Mouse (Mus musculus): ENCODE measurements around the gene Cdkal1. TPM values are rescaled to one million over a fixed set of nuclear protein-coding genes. Genes with fewer than 3 reads are reported as not detected.

The Cdkal1 gene
- polyA plus RNA-seq, 1 experiment from 2014 or later = 35.1 TPM

- Histone ChIP-seq H3K4me2 (no peak overlapping the region), H3K4me3 (ENCODE audit: low read depth, low read length) (no peak overlapping the region), H3K9ac (ENCODE audit: low read length) (no peak overlapping the region), H3K36me3 (ENCODE audit: control insufficient read depth, insufficient read depth, low read length) (no peaks in the 10 kb centered on the region), H3K9me3 (ENCODE audit: control insufficient read depth, low read length) (no peaks in the 10 kb centered on the region), H3K27ac (ENCODE audit: low read depth, low read length) (no peak overlapping the region), H3K27me3 (ENCODE audit: control insufficient read depth, insufficient read depth, low read length) (no peaks in the 10 kb centered on the region), H3K4me1 (ENCODE audit: control insufficient read depth, insufficient read depth, low read length) (no peaks in the 10 kb centered on the region)
- no peak for DNase-seq (ENCODE audit: low spot score, missing footprints)
- 90% methylated on average over 5 of the region's 5 CpGs for WGBS
- no peak for ATAC-seq (ENCODE audit: low FRiP score)
Observed at GRCm38 (mm10) chr13:29779519-29779918, 76.0 kb downstream of the Cdkal1 start.

DNA sequence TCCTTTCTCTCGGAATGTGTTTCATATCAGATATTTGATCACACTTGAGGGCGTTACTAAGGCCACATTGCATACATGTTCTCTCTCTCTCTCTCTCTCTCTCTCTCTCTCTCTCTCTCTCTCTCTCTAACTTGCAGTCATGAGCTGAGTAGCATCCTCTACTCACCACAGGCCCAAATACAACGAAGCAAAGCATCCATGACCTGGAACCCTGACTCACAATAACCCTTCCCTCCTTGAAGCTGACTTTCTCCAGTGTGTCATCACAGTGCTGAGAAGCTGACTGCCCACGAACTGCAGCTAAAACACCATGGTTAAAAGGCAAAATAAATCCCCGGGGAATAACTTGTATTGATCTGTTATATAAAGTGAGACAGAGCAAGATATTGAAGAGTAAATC is 76.4 kb downstream of the Cdkal1 start:
- DNase-seq (ENCODE audit: low spot score, missing footprints) (no peak), ATAC-seq (ENCODE audit: low FRiP score) (no peak)
- H3K9ac ChIP-seq (ENCODE audit: low read length) = no peak overlapping the region

GRCm38 (mm10) chr13:29778124-29778523 is 77.3 kb downstream of the Cdkal1 start:
- Histone ChIP-seq H3K9ac (ENCODE audit: low read length) (no peak overlapping the region), H3K4me1 (ENCODE audit: control insufficient read depth, insufficient read depth, low read length) (no peaks in the 10 kb centered on the region), H3K27me3 (ENCODE audit: control insufficient read depth, insufficient read depth, low read length) (no peaks in the 10 kb centered on the region), H3K4me3 (ENCODE audit: low read depth, low read length) (no peak overlapping the region), H3K27ac (ENCODE audit: low read depth, low read length) (no peak overlapping the region), H3K4me2 (no peak overlapping the region), H3K36me3 (ENCODE audit: control insufficient read depth, insufficient read depth, low read length) (no peaks in the 10 kb centered on the region), H3K9me3 (ENCODE audit: control insufficient read depth, low read length) (no peaks in the 10 kb centered on the region)
- ATAC-seq (ENCODE audit: low FRiP score) = no peak
- 91% methylated on average over 6 of the region's 6 CpGs for WGBS
- DNase-seq (ENCODE audit: low spot score, missing footprints) = no peak

More for the DNA sequence above, 76.4 kb downstream of the Cdkal1 start:
- 77% methylated on average over 5 of the region's 5 CpGs for WGBS
- H3K4me2 ChIP-seq = no peak overlapping the region
- no peaks in the 10 kb centered on the region for H3K9me3 ChIP-seq (ENCODE audit: control insufficient read depth, low read length)
- H3K36me3 ChIP-seq (ENCODE audit: control insufficient read depth, insufficient read depth, low read length) = no peaks in the 10 kb centered on the region
- H3K4me3 ChIP-seq (ENCODE audit: low read depth, low read length) = no peak overlapping the region
- H3K27me3 ChIP-seq (ENCODE audit: control insufficient read depth, insufficient read depth, low read length) = no peaks in the 10 kb centered on the region
- H3K27ac ChIP-seq (ENCODE audit: low read depth, low read length) = no peak overlapping the region
- no peaks in the 10 kb centered on the region for H3K4me1 ChIP-seq (ENCODE audit: control insufficient read depth, insufficient read depth, low read length)

DNA sequence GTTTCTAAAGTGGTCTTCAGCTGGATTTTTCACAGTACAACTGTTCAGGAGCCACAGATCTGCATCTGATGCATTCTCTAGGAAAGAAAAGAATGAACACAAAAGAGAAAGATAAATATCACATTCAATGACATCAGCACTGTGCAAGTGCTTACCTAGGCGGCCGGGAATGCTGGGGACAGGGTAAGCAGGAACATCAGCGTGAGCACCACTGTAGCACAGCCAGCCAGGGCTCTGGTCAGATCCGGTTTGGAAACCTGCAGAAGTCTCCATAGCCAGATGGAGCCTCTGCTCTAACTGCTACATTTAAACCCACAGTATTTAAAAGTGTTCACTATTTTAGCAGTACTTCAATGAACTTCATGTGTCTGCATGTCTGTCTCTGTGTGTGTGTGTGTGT is 78.2 kb downstream of the Cdkal1 start:
- no peak for ATAC-seq (ENCODE audit: low FRiP score)
- H3K36me3 ChIP-seq (ENCODE audit: control insufficient read depth, insufficient read depth, low read length) = no peaks in the 10 kb centered on the region

DNA sequence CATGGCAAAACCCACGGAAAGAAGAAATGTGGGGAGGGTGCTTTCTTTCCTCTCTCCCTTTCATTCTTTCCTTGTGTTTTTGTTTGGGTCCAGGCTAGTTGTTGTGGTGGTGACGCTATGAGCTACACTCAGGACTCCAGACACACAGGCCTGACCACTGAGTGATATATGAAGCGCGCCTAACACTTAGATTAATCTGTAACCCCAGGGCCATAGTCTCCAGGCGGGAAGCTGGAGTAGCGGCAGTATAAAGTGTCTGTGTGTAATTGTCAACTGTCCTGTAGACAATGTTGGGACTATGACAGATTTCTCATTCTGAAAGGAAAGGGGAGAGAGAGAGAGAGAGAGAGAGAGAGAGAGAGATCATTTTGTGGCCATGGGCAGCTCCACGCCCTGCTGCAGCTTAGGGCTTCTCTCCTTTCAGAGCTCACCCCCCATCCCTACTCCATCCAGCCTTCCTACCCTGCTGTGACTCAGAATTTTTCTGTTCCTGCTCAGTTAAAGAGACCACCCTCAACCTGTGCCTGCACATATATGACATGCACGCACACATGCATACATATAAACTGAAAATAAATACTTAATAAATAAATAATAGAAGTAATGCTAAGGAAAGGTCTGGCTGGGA is 79.8 kb downstream of the Cdkal1 start:
- no peak overlapping the region for H3K4me3 ChIP-seq (ENCODE audit: low read depth, low read length)
- ATAC-seq (ENCODE audit: low FRiP score) (no peak), DNase-seq (ENCODE audit: low spot score, missing footprints) (no peak)
- no peak overlapping the region for H3K4me2 ChIP-seq
- no peaks in the 10 kb centered on the region for H3K27me3 ChIP-seq (ENCODE audit: control insufficient read depth, insufficient read depth, low read length)
- WGBS = 82% methylated on average over 8 of the region's 8 CpGs
- no peak overlapping the region for H3K9ac ChIP-seq (ENCODE audit: low read length)
- no peaks in the 10 kb centered on the region for H3K9me3 ChIP-seq (ENCODE audit: control insufficient read depth, low read length)
- no peaks in the 10 kb centered on the region for H3K36me3 ChIP-seq (ENCODE audit: control insufficient read depth, insufficient read depth, low read length)
- no peaks in the 10 kb centered on the region for H3K4me1 ChIP-seq (ENCODE audit: control insufficient read depth, insufficient read depth, low read length)
- no peak overlapping the region for H3K27ac ChIP-seq (ENCODE audit: low read depth, low read length)

More for the DNA sequence above, 78.2 kb downstream of the Cdkal1 start:
- Histone ChIP-seq H3K27ac (ENCODE audit: low read depth, low read length) (no peak overlapping the region), H3K9me3 (ENCODE audit: control insufficient read depth, low read length) (no peaks in the 10 kb centered on the region), H3K4me3 (ENCODE audit: low read depth, low read length) (no peak overlapping the region), H3K27me3 (ENCODE audit: control insufficient read depth, insufficient read depth, low read length) (no peaks in the 10 kb centered on the region), H3K9ac (ENCODE audit: low read length) (no peak overlapping the region), H3K4me1 (ENCODE audit: control insufficient read depth, insufficient read depth, low read length) (no peaks in the 10 kb centered on the region), H3K4me2 (no peak overlapping the region)
- WGBS = 86% methylated on average over 4 of the region's 4 CpGs
- DNase-seq (ENCODE audit: low spot score, missing footprints) = no peak

DNA sequence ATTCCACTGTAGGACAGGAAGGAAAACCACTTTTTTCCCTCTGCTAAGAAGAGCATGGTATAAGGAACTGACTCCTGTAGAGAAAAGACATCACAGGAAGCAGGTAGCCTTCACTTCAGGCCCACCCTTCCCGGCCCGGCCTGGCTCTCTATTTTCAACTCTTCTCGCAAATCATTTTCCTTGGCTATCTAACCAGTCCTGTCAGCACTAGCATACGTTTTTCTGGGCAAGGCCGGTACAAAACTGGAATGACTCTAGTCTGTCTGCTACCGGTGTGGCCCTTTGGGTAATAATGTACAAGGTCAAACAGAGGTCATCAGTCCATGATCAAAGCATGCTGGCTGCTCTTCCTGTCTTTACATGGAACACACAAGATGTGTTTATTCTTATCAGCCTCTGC is 81.9 kb downstream of the Cdkal1 start:
- Histone ChIP-seq H3K27me3 (ENCODE audit: control insufficient read depth, insufficient read depth, low read length) (no peaks in the 10 kb centered on the region), H3K9ac (ENCODE audit: low read length) (no peak overlapping the region), H3K4me3 (ENCODE audit: low read depth, low read length) (no peak overlapping the region), H3K4me2 (no peak overlapping the region), H3K36me3 (ENCODE audit: control insufficient read depth, insufficient read depth, low read length) (no peaks in the 10 kb centered on the region), H3K27ac (ENCODE audit: low read depth, low read length) (no peak overlapping the region), H3K4me1 (ENCODE audit: control insufficient read depth, insufficient read depth, low read length) (0 out of 2 replicates have a peak, but pooled peaks cover 2% of the 10 kb centered on the region), H3K9me3 (ENCODE audit: control insufficient read depth, low read length) (no peaks in the 10 kb centered on the region)
- WGBS = 79% methylated on average over 6 of the region's 6 CpGs
- DNase-seq (ENCODE audit: low spot score, missing footprints) (no peak), ATAC-seq (ENCODE audit: low FRiP score) (no peak)

GRCm38 (mm10) chr13:29772970-29773369 is 82.5 kb downstream of the Cdkal1 start:
- no peak overlapping the region for H3K4me2 ChIP-seq
- DNase-seq (ENCODE audit: low spot score, missing footprints) (no peak), ATAC-seq (ENCODE audit: low FRiP score) (no peak)
- H3K4me3 ChIP-seq (ENCODE audit: low read depth, low read length) = no peak overlapping the region
- 0 out of 2 replicates have a peak, but pooled peaks cover 2% of the 10 kb centered on the region for H3K4me1 ChIP-seq (ENCODE audit: control insufficient read depth, insufficient read depth, low read length)
- no peaks in the 10 kb centered on the region for H3K9me3 ChIP-seq (ENCODE audit: control insufficient read depth, low read length)
- 70% methylated on average over 3 of the region's 3 CpGs for WGBS
- H3K27me3 ChIP-seq (ENCODE audit: control insufficient read depth, insufficient read depth, low read length) = no peaks in the 10 kb centered on the region
- H3K9ac ChIP-seq (ENCODE audit: low read length) = no peak overlapping the region
- H3K36me3 ChIP-seq (ENCODE audit: control insufficient read depth, insufficient read depth, low read length) = no peaks in the 10 kb centered on the region
- no peak overlapping the region for H3K27ac ChIP-seq (ENCODE audit: low read depth, low read length)

- H3K4me1 ChIP-seq (ENCODE audit: control insufficient read depth, insufficient read depth, low read length) = peaks cover 4% of the 10 kb centered on the region; the same call in 1 of the 2 replicates
- ATAC-seq (ENCODE audit: low FRiP score) (peak; percentile 84; the same call in 1 of the 2 replicates), DNase-seq (ENCODE audit: low spot score, missing footprints) (peak; percentile 86)
- 54% methylated on average over 12 of the region's 12 CpGs for WGBS
- H3K9me3 ChIP-seq (ENCODE audit: control insufficient read depth, low read length) = no peaks in the 10 kb centered on the region
- H3K4me3 ChIP-seq (ENCODE audit: low read depth, low read length) = no peak overlapping the region
- H3K27me3 ChIP-seq (ENCODE audit: control insufficient read depth, insufficient read depth, low read length) = no peaks in the 10 kb centered on the region
- no peak overlapping the region; the same call in 1 of the 2 replicates for H3K27ac ChIP-seq (ENCODE audit: low read depth, low read length)
- H3K4me2 ChIP-seq = no peak overlapping the region
- H3K36me3 ChIP-seq (ENCODE audit: control insufficient read depth, insufficient read depth, low read length) = no peaks in the 10 kb centered on the region
- H3K9ac ChIP-seq (ENCODE audit: low read length) = no peak overlapping the region
Observed at GRCm38 (mm10) chr13:29769647-29770436, 85.6 kb downstream of the Cdkal1 start.

DNA sequence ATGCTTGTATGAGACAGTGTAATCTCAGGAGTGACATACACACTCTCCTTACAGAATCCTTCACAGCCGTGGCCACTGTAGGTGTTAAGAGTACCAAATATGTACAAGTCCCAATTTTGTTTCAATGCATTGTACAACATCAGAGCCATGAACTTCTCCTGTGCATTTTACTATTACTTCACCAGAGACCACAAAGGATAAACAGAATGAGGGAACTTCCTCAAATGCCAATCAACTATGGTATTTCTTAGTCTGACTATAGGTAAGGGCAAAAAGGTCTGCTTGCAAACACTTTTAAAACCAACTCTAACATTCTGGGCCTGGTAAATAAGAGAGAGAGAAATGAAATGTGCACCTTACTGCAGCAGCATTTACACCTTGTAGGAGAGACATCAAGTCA is 87.4 kb downstream of the Cdkal1 start:
- WGBS = 90% methylated on average over 1 of the region's 1 CpGs
- ATAC-seq (ENCODE audit: low FRiP score) = no peak

More for the DNA sequence above, 87.4 kb downstream of the Cdkal1 start:
- Histone ChIP-seq H3K4me1 (ENCODE audit: control insufficient read depth, insufficient read depth, low read length) (peaks cover 4% of the 10 kb centered on the region; the same call in 1 of the 2 replicates), H3K27ac (ENCODE audit: low read depth, low read length) (no peak overlapping the region), H3K27me3 (ENCODE audit: control insufficient read depth, insufficient read depth, low read length) (no peaks in the 10 kb centered on the region), H3K4me2 (no peak overlapping the region), H3K4me3 (ENCODE audit: low read depth, low read length) (no peak overlapping the region), H3K9me3 (ENCODE audit: control insufficient read depth, low read length) (no peaks in the 10 kb centered on the region), H3K36me3 (ENCODE audit: control insufficient read depth, insufficient read depth, low read length) (no peaks in the 10 kb centered on the region), H3K9ac (ENCODE audit: low read length) (no peak overlapping the region)
- DNase-seq (ENCODE audit: low spot score, missing footprints) = no peak
